Mouse (Mus musculus): ENCODE results near the gene Znrd1.

Gene Znrd1

DNA sequence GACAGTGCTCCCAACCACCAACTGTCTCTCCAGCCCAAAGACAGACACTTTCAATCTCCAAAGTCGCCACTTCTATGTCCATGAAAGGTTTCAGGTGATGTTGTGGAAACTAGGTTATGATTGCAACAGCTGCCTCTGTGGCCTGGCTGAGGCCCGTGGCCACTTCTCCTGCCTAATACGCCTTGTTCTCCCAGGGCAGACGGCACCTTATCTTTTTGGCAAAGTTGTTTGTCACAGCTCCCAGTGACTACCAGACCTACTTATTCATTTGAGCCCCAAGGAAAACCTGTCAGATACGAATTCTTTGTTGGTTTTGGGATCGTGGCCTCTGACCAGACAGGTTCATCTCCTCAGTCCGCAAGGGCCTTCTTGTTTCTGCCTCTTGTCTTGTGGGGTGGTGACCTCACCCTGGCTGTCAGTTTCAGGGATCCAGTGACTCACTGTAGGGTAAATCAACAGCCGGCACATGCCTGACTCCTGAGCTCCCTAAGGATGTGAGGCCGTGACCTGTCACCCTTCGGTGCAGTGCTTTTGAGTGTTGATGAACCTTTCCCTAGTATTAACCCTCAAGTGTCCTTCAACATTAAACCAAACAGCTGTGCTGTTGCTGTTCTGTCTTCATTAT lies 30.8 kb downstream of the Znrd1 start:
- no peak for DNase-seq (ENCODE audit: low read depth, low spot score)

DNA sequence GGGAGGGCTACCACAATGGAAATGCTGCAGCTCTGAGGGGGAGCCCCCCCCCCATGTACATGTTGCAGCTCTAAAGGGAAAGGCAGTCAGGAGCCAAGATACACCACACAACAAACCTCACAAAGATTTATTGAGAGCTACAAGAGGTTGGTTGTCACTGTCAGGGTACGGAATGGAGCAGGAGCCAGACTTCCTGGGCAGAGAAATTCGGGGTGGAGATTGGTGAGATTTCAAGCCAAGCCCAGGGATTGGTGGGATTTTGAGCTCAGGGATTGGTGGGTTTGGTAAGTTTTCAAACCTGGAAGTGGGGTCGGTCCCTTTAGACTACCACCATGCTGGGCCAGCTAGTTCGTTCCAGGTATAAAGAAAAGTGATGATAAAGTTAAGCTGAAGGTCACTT lies 34.9 kb downstream of the Znrd1 start:
- DNase-seq (ENCODE audit: low read depth, low spot score), result no peak

DNA sequence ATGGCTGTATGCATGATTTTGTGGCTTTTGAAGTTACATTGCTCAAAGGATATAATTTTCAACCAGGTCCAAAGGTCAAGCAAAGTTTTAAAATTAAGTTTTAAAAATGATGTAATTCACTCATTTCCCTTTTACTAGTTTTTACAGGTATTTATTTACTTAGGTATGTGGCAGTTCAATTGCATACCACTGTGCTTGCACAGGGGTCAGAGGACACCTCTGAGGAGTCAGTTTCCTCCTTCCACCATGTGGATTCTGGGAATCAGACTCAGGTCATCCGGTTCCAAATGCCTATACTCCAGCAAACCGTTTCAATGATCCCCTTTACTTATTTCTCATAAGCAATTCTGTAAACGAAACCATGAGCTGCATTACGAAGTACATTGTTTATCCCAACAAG lies 35.6 kb downstream of the Znrd1 start:
- no peak for DNase-seq (ENCODE audit: low read depth, low spot score)

DNA sequence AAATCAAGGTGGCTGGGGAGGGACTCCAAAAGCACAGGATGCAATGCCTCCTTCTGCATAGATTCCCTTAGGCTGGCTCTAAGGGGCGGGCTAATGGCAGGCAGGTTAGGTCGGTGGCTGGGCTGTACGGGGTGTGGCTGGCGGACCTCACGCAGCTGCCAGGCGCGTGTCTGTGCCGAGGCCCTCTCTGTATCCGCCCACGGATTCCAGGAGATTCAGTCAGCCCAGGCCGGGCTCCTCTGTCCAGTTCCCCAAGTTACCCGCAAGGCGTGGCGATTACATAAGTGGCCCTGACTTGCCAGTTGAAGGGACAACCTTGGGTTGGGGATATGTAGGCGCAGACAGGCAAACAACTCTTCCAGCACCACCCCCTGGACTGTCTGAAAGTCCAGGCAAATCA lies 38.1 kb downstream of the Znrd1 start:
- DNase-seq (ENCODE audit: low read depth, low spot score), result no peak

DNA sequence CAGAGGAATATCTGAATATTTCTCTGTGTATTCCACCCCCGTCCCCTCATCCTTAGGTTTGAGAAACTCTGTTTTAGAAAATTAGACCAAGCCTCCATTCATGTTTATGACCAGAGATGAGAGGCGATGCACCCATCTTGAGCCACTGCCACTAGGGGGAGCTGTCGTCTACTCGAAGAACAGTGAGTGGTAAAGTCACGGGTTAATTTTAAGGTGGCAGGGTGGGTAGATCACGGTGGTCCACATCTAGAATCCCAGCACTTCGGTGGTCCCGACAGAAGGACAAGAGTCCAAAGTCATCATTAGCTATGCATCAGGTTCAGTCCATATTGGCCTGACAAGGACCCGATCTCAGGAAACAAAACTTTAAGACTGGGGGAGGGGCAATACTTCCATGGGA lies 43.3 kb downstream of the Znrd1 start:
- DNase-seq (ENCODE audit: low read depth, low spot score), result no peak

DNA sequence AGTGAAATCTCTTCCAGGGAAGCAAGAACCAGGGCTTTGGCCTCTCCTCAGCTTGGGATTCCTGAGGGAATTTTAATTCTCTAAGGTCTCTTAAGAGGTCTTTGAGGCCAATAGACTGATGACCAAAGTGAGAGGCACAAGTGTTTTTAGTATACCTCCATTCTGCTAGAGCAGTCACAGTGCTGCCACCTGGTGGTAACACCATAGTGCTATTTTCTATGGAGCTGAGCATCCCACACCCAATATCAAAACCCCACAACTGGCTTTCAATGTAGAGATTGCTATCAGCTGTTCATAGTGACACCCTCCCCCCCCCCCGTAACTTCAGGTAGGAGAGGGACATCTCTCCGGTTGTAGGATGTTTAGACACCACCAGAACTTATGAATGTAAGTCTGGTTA lies 44.3 kb downstream of the Znrd1 start:
- peak; percentile 28 for DNase-seq (ENCODE audit: low read depth, low spot score)

DNA sequence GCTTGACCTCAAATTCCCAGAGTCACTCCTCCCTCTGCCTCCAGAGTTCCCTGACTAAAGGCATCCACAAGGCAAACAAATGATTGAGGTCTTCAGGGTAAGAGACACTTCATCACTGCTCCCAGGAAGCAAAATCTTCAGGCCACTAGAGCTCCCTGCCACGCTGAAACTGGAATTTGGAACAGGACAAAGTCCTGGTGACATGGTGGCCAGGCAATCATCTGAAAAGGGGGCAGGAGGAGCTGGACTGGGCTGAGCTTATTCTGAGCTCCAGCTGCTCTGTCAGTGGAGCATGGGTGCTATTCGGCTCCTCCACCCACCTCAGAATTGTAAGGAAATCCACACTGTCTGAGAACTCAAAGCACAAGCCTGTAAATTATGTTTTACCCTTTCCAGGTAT lies 46.3 kb downstream of the Znrd1 start:
- DNase-seq (ENCODE audit: low read depth, low spot score), result no peak

DNA sequence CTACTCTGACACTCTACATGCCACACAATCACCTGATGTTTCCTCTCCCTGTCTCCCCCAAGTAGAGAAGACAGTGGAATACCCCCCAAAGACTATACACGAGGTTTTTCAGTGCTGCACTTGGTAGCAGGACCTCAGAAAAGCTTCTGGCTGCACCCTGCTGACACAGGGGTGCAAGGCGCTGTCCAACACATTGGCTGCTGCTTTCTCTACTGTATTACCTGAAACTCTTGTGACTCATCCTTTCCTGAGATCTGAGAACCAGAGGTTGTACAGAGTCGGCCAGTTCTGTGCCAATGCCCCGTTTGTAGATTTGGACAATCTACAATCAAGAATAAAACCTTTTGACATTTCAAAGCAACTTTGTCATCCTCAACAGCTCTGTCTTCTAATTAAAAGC lies 48.6 kb downstream of the Znrd1 start:
- DNase-seq (ENCODE audit: low read depth, low spot score), result no peak

DNA sequence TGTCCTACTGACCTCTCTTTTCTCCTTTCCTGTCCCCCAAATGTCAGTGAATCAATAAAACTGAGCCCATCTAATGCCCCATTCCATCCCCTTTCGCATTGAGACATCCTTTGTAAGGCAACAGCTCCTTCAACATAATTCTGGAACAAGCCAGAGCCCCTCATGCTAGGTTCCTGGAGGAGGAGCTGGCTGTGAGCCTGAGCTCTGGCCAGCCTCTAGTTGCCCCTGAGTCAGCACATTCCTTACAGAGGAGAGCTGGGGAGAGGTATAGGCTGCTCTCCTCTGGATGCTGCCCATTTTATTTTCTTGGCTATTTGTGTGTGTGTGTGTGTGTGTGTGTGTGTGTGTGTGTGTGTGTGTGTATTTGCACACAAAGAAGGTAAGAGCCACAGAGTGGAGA lies 50.1 kb downstream of the Znrd1 start:
- no peak for DNase-seq (ENCODE audit: low read depth, low spot score)

All from skeletal muscle tissue, adult 2 months (tissue).